Mouse (Mus musculus) liver, postnatal 0 days (tissue): Measurements from ENCODE around the gene Mapk12.

ENCODE experiments used
- CTCF ChIP-seq: sonication (generic); IDR thresholded peaks from 2 replicates; pipeline ENCODE4 v1.5.1; 2016; ENCODE audit warnings: antibody characterized with exemption, low read depth
- EP300 ChIP-seq: IDR thresholded peaks from 2 replicates; pipeline ENCODE4 v1.6.1; 2016; ENCODE audit warnings: antibody characterized with exemption, low read depth, mild to moderate bottlenecking

DNA sequence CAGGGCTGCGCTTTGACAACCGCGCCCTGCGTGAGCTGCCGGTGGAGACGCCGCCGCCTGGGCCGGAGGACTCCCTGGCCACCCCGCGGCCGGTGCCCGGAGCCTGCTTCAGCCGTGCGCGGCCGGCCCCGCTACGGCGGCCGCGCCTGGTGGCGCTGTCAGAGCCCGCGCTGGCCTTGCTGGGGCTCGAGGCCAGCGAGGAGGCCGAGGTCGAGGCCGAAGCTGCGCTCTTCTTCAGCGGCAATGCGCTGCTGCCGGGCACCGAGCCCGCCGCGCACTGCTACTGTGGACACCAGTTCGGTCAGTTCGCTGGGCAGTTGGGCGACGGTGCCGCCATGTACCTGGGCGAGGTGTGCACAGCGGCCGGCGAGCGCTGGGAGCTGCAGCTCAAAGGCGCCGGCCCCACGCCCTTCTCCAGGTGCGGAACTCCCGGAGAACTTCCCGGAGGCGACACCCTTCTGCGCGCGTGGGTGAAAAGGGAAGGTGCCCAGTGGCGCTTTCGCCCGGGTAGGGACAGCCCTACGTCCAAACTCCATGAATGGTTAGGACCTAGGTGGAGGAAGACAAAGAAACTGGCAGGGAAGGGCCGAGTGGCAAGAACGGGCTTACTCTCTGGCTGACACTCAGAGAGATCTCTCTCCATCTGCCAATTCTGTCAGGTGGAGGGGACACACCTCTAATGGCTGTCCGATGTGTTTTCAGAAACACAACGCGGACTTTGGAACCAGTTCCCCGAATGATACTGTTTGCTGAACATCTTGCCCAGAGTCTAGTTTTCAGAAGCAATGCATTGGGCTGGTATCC, 51.1 kb downstream of the Mapk12 start:
- no peak for TF ChIP-seq CTCF
- peak; percentile 45; the same call in 1 of the 2 replicates for TF ChIP-seq EP300
